Mouse (Mus musculus): Measurements from ENCODE around the gene Gm45062.

GRCm38 (mm10) chr6:8628715-8629267 lies 369.5 kb downstream of the Gm45062 start:
- TF ChIP-seq POLR2A (IDR thresholded peaks at IDR 0.05; ENCODE audit: low read depth, low read length) (no peak), CTCF (IDR thresholded peaks at IDR 0.05; ENCODE audit: extremely low read depth, insufficient read length, insufficient replicate concordance, low read depth, low read length) (no peak)
